Mouse (Mus musculus): ENCODE results near the gene Hpcal4.

The Hpcal4 gene

GRCm38 (mm10) chr4:123202094-123202420 lies 19.0 kb downstream of the Hpcal4 start:
- DNase-seq: no peak

GRCm38 (mm10) chr4:123207337-123207736 lies 24.3 kb downstream of the Hpcal4 start:
- no peak for DNase-seq

GRCm38 (mm10) chr4:123210996-123211395 lies 28.0 kb downstream of the Hpcal4 start:
- DNase-seq: no peak

- DNase-seq: no peak
Observed at GRCm38 (mm10) chr4:123211453-123211852, 28.4 kb downstream of the Hpcal4 start.

GRCm38 (mm10) chr4:123212330-123212729 lies 29.3 kb downstream of the Hpcal4 start:
- no peak for DNase-seq

GRCm38 (mm10) chr4:123213975-123214374 lies 30.9 kb downstream of the Hpcal4 start:
- no peak for DNase-seq

GRCm38 (mm10) chr4:123215367-123215766 lies 32.3 kb downstream of the Hpcal4 start:
- no peak for DNase-seq

- DNase-seq: peak; percentile 30
Observed at GRCm38 (mm10) chr4:123216782-123217181, 33.8 kb downstream of the Hpcal4 start.

- DNase-seq: peak; percentile 65
Observed at GRCm38 (mm10) chr4:123219720-123220357, 36.8 kb downstream of the Hpcal4 start.

GRCm38 (mm10) chr4:123220637-123221036 lies 37.6 kb downstream of the Hpcal4 start:
- no peak for DNase-seq

GRCm38 (mm10) chr4:123223309-123223708 lies 40.3 kb downstream of the Hpcal4 start:
- peak; percentile 29 for DNase-seq

- no peak for DNase-seq
Observed at GRCm38 (mm10) chr4:123225718-123226403, 42.8 kb downstream of the Hpcal4 start.

GRCm38 (mm10) chr4:123227707-123228106 lies 44.7 kb downstream of the Hpcal4 start:
- no peak for DNase-seq

GRCm38 (mm10) chr4:123228270-123228669 lies 45.2 kb downstream of the Hpcal4 start:
- DNase-seq: no peak

GRCm38 (mm10) chr4:123229166-123229565 lies 46.1 kb downstream of the Hpcal4 start:
- DNase-seq: no peak

GRCm38 (mm10) chr4:123232841-123233240 lies 49.8 kb downstream of the Hpcal4 start:
- DNase-seq: no peak

- peak; percentile 23 for DNase-seq
Observed at GRCm38 (mm10) chr4:123233492-123234084, 50.6 kb downstream of the Hpcal4 start, which contains the start of gene Heyl. Gene Heyl, plus strand, starts transcription at chr4:123233556.

GRCm38 (mm10) chr4:123235835-123236430 lies 52.9 kb downstream of the Hpcal4 start:
- no peak for DNase-seq

GRCm38 (mm10) chr4:123236431-123237031 lies 53.5 kb downstream of the Hpcal4 start:
- no peak for DNase-seq

- DNase-seq: no peak
Observed at GRCm38 (mm10) chr4:123237386-123238266, 54.6 kb downstream of the Hpcal4 start.

GRCm38 (mm10) chr4:123239361-123240203 lies 56.6 kb downstream of the Hpcal4 start:
- peak; percentile 20 for DNase-seq

All from thymus, postnatal 25 days (tissue).